Mouse (Mus musculus) liver, embryonic 14.5 days (tissue): ENCODE data around the gene Gm10300. TPM values are rescaled to one million over a fixed set of nuclear protein-coding genes. Genes with fewer than 3 reads are reported as not detected.

Experiments
- ATAC-seq: fragments of 200-750 bp; cut with Nextera tagmentation; 2 replicates; pipeline ENCODE4 v1.8.0; 2017; ENCODE audit warnings: moderate number of reproducible peaks, mild to moderate bottlenecking, moderate library complexity; ENCODE audit not compliant: insufficient read depth
- DNase-seq, 3 experiments: peaks; one replicate each; pipeline ENCODE4 v3.0.0-alpha.2; 2012 to 2013; ENCODE audit warnings: low read depth in 3 of 3, low spot score in 3 of 3
- H3K27ac ChIP-seq: fragments of 300-500 bp; sonication (generic); 2 replicates; pipeline ENCODE4 v1.5.1; 2014; ENCODE audit warnings: moderate library complexity, mild to moderate bottlenecking, control low read depth, inconsistent platforms
- H3K27me3 ChIP-seq: fragments of 300-500 bp; sonication (generic); 2 replicates; pipeline ENCODE4 v1.6.1; 2014; ENCODE audit warnings: mild to moderate bottlenecking, low read length, moderate library complexity; ENCODE audit not compliant: control insufficient read depth, insufficient read depth
- H3K36me3 ChIP-seq: fragments of 300-500 bp; sonication (generic); replicated peaks from 2 replicates; pipeline ENCODE4 v1.6.1; 2014; ENCODE audit warnings: low read depth; ENCODE audit not compliant: control insufficient read depth, insufficient read depth
- H3K4me1 ChIP-seq, 2 experiments: fragments of 200-500 bp in 1 of 2; fragments of 300-500 bp in 1 of 2; sonication (generic) in 1 of 2; replicated peaks; 2 replicates each; pipeline ENCODE4 v1.6.1; 2012 to 2014; ENCODE audit warnings: antibody characterized with exemption in 1 of 2, inconsistent platforms in 1 of 2, low read length in 1 of 2; ENCODE audit not compliant: control insufficient read depth in 2 of 2, insufficient read depth in 2 of 2
- H3K4me2 ChIP-seq: fragments of 300-500 bp; sonication (generic); 2 replicates; pipeline ENCODE4 v1.6.1; 2014; ENCODE audit warnings: low read depth, mild to moderate bottlenecking, control low read depth, moderate library complexity
- H3K4me3 ChIP-seq, 2 experiments: fragments of 200-500 bp in 1 of 2; fragments of 300-500 bp in 1 of 2; sonication (generic) in 1 of 2; 2 replicates each; pipeline ENCODE4 v1.5.1; 2012 to 2014; ENCODE audit warnings: low read depth in 2 of 2, low read length in 2 of 2, mild to moderate bottlenecking in 2 of 2, control low read depth in 1 of 2, inconsistent platforms in 1 of 2, moderate library complexity in 1 of 2; ENCODE audit not compliant: insufficient read depth in 1 of 2
- H3K9ac ChIP-seq: fragments of 300-500 bp; sonication (generic); replicated peaks from 2 replicates; pipeline ENCODE4 v1.6.1; 2014; ENCODE audit warnings: mild to moderate bottlenecking, control low read depth, moderate library complexity
- H3K9me3 ChIP-seq: fragments of 300-500 bp; sonication (generic); 2 replicates; pipeline ENCODE4 v1.6.1; 2016; ENCODE audit warnings: low read length, mixed read lengths; ENCODE audit not compliant: control insufficient read depth
- CTCF ChIP-seq: IDR thresholded peaks from 2 replicates; pipeline ENCODE4 v1.5.1; 2016; ENCODE audit warnings: antibody characterized with exemption, low read depth, control low read depth
- EP300 ChIP-seq: IDR thresholded peaks from 2 replicates; pipeline ENCODE4 v1.6.1; 2016; ENCODE audit warnings: antibody characterized with exemption, low read depth
- WGBS: fragments of 180-500 bp; shearing (Covaris S2); extraction: QIAGEN DNeasy Blood & Tissue Kit; methylation state at CpG from one replicate; pipeline ENCODE4 v1.1.7; 2014; ENCODE audit not compliant: insufficient replicate concordance; 5-methylcytosine and 5-hydroxymethylcytosine counted together
- polyA plus RNA-seq, 2 experiments: library from polyadenylated mRNA; depleted of rRNA in 1 of 2; stranded (reverse) in 1 of 2; unstranded in 1 of 2; fragments of >200 nt; fragmentation: Nextera tagmentation in 1 of 2; extraction: Ambion mirVana in 1 of 2; gene quantifications; 2 replicates each; pipeline versions ENCODE4 v1.2.1 to v1.2.3; 2012 to 2014

Gm10300 gene
- polyA plus RNA-seq, 2 experiments: 0.15 to 0.32 TPM

GRCm38 (mm10) chr4:132043726-132044125, 30.8 kb upstream of the Gm10300 start:
- H3K4me2 ChIP-seq: no peak overlapping the region
- peaks cover 47 to 53% of the 10 kb centered on the region in 2 experiments for H3K4me1 ChIP-seq
- H3K9me3 ChIP-seq: no peaks in the 10 kb centered on the region
- TF ChIP-seq EP300 (no peak), CTCF (no peak)
- H3K36me3 ChIP-seq: peaks cover 7% of the 10 kb centered on the region
- DNase-seq (no peak), ATAC-seq (no peak)
- no peak overlapping the region for H3K4me3 ChIP-seq
- no peaks in the 10 kb centered on the region for H3K27me3 ChIP-seq
- 78% methylated on average over 3 of the region's 3 CpGs for WGBS
- no peak overlapping the region for H3K9ac ChIP-seq
- H3K27ac ChIP-seq: no peak overlapping the region

- ATAC-seq (peak; percentile 49; the same call in 1 of the 2 replicates), DNase-seq (no peak)
- Histone ChIP-seq H3K4me2 (peak overlapping the region; percentile 80), H3K9me3 (no peaks in the 10 kb centered on the region), H3K36me3 (peaks cover 6% of the 10 kb centered on the region), H3K27me3 (no peaks in the 10 kb centered on the region), H3K9ac (peak overlapping the region; percentile 69), H3K4me1 (peaks cover 16 to 41% of the 10 kb centered on the region in 2 experiments), H3K27ac (no peak overlapping the region), H3K4me3 (peak overlapping the region; percentile 62 to 74)
- WGBS: 3% methylated on average over 84 of the region's 95 CpGs
- no peak for TF ChIP-seq CTCF
- no peak for TF ChIP-seq EP300
Measured at GRCm38 (mm10) chr4:132048011-132048991, 26.2 kb upstream of the Gm10300 start.

GRCm38 (mm10) chr4:132048995-132049404, 25.5 kb upstream of the Gm10300 start:
- Histone ChIP-seq H3K27me3 (no peaks in the 10 kb centered on the region), H3K9ac (peak overlapping the region; percentile 69), H3K4me3 (peak overlapping the region; percentile 66 to 74), H3K36me3 (peaks cover 8% of the 10 kb centered on the region), H3K4me2 (peak overlapping the region; percentile 80), H3K27ac (no peak overlapping the region), H3K4me1 (peaks cover 16 to 41% of the 10 kb centered on the region in 2 experiments), H3K9me3 (no peaks in the 10 kb centered on the region)
- 2% methylated on average over 26 of the region's 46 CpGs for WGBS
- ATAC-seq (peak; percentile 93), DNase-seq (peak; percentile 61 to 67 (median 62))
- no peak for TF ChIP-seq EP300
- TF ChIP-seq CTCF: no peak

- Histone ChIP-seq H3K4me1 (peaks cover 16 to 39% of the 10 kb centered on the region in 2 experiments), H3K36me3 (peaks cover 11% of the 10 kb centered on the region), H3K9me3 (no peaks in the 10 kb centered on the region), H3K27me3 (no peaks in the 10 kb centered on the region), H3K27ac (peak overlapping the region; percentile 26), H3K9ac (peak overlapping the region; percentile 14; the same call in 1 of the 2 replicates), H3K4me3 (peak overlapping the region; percentile 66 to 74), H3K4me2 (peak overlapping the region; percentile 80)
- TF ChIP-seq EP300: no peak
- TF ChIP-seq CTCF: no peak
- WGBS: 8% methylated on average over 14 of the region's 15 CpGs
- ATAC-seq: no peak
- no peak for DNase-seq
Measured at GRCm38 (mm10) chr4:132049549-132050200, 24.8 kb upstream of the Gm10300 start.
